Mouse (Mus musculus) MEL (cell line): ENCODE data around the gene Cul1.

Experiments used
- BHLHE40 ChIP-seq: IDR thresholded peaks from 2 replicates; pipeline ENCODE4 v1.6.1; 2012; ENCODE audit warnings: low read depth, mild to moderate bottlenecking, inconsistent platforms, low read length, improper control_type of control experiment, borderline replicate concordance
- CTCF ChIP-seq, 3 experiments: IDR thresholded peaks in 2 of 3; conservative IDR thresholded peaks in 1 of 3; 2 replicates each; pipeline ENCODE4 v1.5.1; 2011 to 2012; ENCODE audit warnings: low read length in 3 of 3, low read depth in 2 of 3, mild to moderate bottlenecking in 2 of 3, improper control_type of control experiment in 1 of 3, inconsistent platforms in 1 of 3, mixed read lengths in 1 of 3, moderate library complexity in 1 of 3; ENCODE audit not compliant: control insufficient read depth in 1 of 3, insufficient read depth in 1 of 3, poor library complexity in 1 of 3, severe bottlenecking in 1 of 3
- GABPA ChIP-seq: IDR thresholded peaks from 2 replicates; pipeline ENCODE4 v1.6.1; 2012; ENCODE audit warnings: low read depth, mild to moderate bottlenecking, inconsistent platforms, low read length, improper control_type of control experiment, moderate library complexity
- KAT2A ChIP-seq: conservative IDR thresholded peaks from 2 replicates; pipeline ENCODE4 v1.6.1; 2012; ENCODE audit warnings: low read depth, low read length, improper control_type of control experiment, inconsistent platforms
- MAX ChIP-seq: IDR thresholded peaks from 2 replicates; pipeline ENCODE4 v1.6.1; 2011; ENCODE audit warnings: low read length, improper control_type of control experiment
- MXI1 ChIP-seq: IDR thresholded peaks from 2 replicates; pipeline ENCODE4 v1.6.1; 2011; ENCODE audit warnings: mild to moderate bottlenecking, low read depth, low read length, improper control_type of control experiment
- MYC ChIP-seq: IDR thresholded peaks from 2 replicates; pipeline ENCODE4 v1.6.1; 2011; ENCODE audit warnings: low read depth, mild to moderate bottlenecking, low read length, improper control_type of control experiment, moderate library complexity
- POLR2A ChIP-seq, 2 experiments: IDR thresholded peaks; 2 replicates each; pipeline ENCODE4 v1.6.1; 2011 to 2012; ENCODE audit warnings: low read length in 2 of 2, mild to moderate bottlenecking in 2 of 2, control low read depth in 1 of 2, improper control_type of control experiment in 1 of 2, low read depth in 1 of 2, moderate library complexity in 1 of 2; ENCODE audit not compliant: control insufficient read depth in 1 of 2, insufficient read depth in 1 of 2, poor library complexity in 1 of 2
- SMC3 ChIP-seq: IDR thresholded peaks from 2 replicates; pipeline ENCODE4 v1.6.1; 2011; ENCODE audit warnings: low read depth, low read length, improper control_type of control experiment

- TF ChIP-seq SMC3 (no peak), CTCF (IDR thresholded peaks at IDR 0.05 in 2 of 3, conservative IDR thresholded peaks at IDR 0.05 in 1 of 3; ENCODE audit: control insufficient read depth in 1 of 3, insufficient read depth in 1 of 3, low read depth in 2 of 3, low read length in 3 of 3, poor library complexity in 1 of 3, severe bottlenecking in 1 of 3) (no peak), BHLHE40 (no peak), MXI1 (no peak), MAX (no peak), MYC (no peak), KAT2A (no peak), POLR2A (IDR thresholded peaks at IDR 0.05; ENCODE audit: control insufficient read depth in 1 of 2, insufficient read depth in 1 of 2, low read depth in 1 of 2, low read length in 2 of 2, poor library complexity in 1 of 2) (no peak), GABPA (no peak)
Measured at GRCm38 (mm10) chr6:47532547-47532946, 79.3 kb downstream of the Cul1 start.
